Mouse (Mus musculus): ENCODE measurements around the gene Flot1.

GRCm38 (mm10) chr17:35782924-35783323, 40.1 kb upstream of the Flot1 start:
- TF ChIP-seq CTCF (IDR thresholded peaks at IDR 0.05; ENCODE audit: low read depth) = no peak
- TF ChIP-seq EP300 (optimal IDR thresholded peaks at IDR 0.05) = no peak

Data from stomach, postnatal 0 days (tissue).